Mouse (Mus musculus) C2C12 (cell line): ENCODE data around the gene Smo.

Experiments
- CEBPB ChIP-seq: IDR thresholded peaks from one replicate; pipeline ENCODE4 v1.6.1; 2011; ENCODE audit warnings: low read depth, mild to moderate bottlenecking, control low read depth, moderate library complexity
- CTCF ChIP-seq: IDR thresholded peaks from one replicate; pipeline ENCODE4 v1.5.1; 2011; ENCODE audit not compliant: control insufficient read depth, insufficient read depth, insufficient read length
- FOSL1 ChIP-seq: IDR thresholded peaks from one replicate; pipeline ENCODE4 v1.8.0; 2011; ENCODE audit warnings: mild to moderate bottlenecking, low read length; ENCODE audit not compliant: poor library complexity, insufficient read depth, severe bottlenecking
- MAX ChIP-seq: IDR thresholded peaks from one replicate; pipeline ENCODE4 v1.6.1; 2011; ENCODE audit warnings: mild to moderate bottlenecking, control low read depth
- MYOG ChIP-seq: IDR thresholded peaks from one replicate; pipeline ENCODE4 v1.6.1; 2011; ENCODE audit not compliant: control insufficient read depth, insufficient read length; ENCODE audit errors: extremely low read depth
- USF1 ChIP-seq: IDR thresholded peaks from one replicate; pipeline ENCODE4 v1.6.1; 2011; ENCODE audit warnings: low read depth, mild to moderate bottlenecking, control low read depth, moderate library complexity

DNA sequence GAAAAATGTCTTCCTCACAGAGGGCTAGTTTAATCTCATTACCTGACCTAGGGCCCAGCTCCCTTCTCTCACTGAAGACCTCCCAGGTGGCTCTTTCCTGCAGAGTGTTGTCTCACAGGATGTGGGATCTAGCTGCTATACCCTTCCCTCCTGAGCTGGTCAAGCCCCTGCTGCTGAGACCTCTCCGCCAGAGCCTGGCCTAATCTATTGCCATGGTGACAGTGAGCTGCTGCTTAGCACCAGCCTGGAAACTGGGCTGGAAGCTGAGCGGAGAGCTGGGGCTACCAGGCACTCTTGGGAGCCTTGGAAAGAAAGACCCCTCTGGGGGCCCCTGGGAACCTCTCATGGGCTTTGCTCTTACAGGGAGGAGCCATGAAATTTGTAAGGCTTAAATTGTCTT, 27.4 kb upstream of the Smo start:
- TF ChIP-seq CTCF (no peak), MAX (no peak), MYOG (no peak), USF1 (no peak), FOSL1 (no peak), CEBPB (no peak)
